Mouse (Mus musculus) ZHBTc4 (cell line): Measurements from ENCODE around the gene Nynrin.

Experiments used
- DNase-seq: peaks from one replicate; pipeline ENCODE4 v3.0.0-alpha.2; 2011; ENCODE audit warnings: low read depth, low spot score

Nynrin gene

DNA sequence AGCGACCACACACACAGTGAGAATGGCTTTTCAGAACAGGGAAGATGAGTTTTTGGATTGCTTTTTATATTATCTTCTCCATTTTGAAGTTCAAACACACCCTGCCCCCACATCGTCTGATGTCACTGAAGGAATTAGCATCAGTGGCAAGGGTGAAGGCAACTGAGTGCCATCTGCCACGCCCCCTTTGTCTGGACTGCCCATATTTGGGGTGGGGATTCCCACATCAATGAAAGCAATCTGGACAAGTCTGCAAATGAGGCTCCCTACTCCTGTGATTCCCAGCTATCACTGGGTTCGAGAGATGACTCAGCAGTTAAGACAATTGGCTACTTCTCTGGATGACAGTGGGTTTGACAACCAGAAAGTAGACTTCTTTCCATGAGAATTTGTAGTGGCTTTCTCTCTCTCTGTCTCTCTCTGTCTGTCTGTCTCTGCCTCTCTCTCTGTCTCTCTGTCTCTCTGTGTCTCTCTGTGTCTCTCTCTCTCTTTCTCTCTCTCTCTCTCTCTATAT is 12.9 kb upstream of the Nynrin start:
- DNase-seq: peak; percentile 82

DNA sequence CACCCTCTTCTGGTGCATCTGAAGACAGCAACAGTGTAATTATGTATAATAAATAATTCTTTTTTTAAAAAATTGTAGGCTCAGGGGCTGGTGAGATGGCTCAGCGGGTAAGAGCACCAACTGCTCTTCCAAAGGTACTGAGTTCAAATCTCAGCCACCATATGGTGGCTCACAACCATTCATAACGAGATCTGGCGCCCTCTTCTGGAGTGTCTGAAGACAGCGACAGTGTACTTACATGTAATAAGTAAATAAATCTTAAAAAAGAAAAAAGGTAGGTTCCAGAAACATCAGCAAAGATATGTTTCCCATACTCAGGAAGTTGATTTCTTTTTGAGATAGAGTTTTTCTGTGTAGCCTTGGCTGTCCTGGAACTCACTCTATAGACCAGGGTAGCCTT is 11.0 kb upstream of the Nynrin start:
- no peak for DNase-seq

DNA sequence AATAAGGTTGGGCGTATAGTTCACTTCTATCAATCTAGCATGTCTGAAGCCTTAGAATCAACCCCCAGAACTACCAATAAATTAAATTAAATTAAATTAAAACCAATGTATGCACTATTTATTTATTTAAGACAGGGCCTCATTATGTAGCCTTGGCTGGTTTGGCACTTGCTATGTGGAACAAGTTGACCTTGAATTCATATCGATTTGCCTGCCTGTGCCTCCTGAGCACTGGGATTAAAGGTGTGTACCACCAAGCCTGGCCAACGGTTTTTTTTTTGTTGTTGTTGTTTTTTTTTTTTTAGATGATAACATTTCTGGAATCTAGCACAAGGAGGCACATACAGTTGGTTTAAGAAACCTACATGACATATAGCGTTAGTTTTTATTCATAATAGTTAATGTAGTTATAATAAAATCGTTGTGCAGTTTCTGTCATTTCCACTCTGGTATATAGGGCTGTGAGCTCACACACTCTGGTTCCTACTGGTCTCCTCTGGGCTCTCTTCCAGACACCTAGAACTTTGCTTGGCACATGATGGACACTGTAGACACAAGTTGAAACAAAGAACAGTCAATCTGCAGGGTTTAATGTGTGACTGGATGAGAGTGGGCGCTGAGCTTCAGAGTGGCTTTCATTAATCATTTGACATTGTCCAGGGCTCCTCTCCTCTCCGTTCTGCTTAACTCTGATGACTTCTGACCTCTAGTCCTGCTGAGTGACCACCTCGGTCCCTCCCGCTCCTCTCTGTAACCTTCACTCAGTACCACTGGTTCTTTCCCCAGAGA is 8.1 kb upstream of the Nynrin start:
- DNase-seq: no peak

DNA sequence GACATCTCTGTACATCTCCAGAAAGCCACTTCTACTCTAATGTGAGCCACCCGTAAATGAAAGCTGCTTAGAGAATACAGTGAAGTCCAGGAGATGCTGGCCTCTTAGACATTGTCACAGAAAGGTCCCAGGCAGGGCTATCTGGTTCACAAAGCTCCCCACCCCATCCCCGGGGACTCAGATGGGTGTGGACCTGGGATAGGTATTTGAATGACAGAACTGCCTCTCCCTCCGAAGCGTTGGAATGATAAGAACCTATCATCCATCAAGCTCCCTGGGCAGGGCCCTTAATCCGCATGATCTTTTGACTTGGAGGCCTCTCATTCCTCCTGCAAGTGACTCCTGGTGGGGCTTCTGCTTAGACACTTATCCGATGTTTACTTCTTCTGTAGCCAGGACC is 2.9 kb upstream of the Nynrin start:
- peak; percentile 89 for DNase-seq

DNA sequence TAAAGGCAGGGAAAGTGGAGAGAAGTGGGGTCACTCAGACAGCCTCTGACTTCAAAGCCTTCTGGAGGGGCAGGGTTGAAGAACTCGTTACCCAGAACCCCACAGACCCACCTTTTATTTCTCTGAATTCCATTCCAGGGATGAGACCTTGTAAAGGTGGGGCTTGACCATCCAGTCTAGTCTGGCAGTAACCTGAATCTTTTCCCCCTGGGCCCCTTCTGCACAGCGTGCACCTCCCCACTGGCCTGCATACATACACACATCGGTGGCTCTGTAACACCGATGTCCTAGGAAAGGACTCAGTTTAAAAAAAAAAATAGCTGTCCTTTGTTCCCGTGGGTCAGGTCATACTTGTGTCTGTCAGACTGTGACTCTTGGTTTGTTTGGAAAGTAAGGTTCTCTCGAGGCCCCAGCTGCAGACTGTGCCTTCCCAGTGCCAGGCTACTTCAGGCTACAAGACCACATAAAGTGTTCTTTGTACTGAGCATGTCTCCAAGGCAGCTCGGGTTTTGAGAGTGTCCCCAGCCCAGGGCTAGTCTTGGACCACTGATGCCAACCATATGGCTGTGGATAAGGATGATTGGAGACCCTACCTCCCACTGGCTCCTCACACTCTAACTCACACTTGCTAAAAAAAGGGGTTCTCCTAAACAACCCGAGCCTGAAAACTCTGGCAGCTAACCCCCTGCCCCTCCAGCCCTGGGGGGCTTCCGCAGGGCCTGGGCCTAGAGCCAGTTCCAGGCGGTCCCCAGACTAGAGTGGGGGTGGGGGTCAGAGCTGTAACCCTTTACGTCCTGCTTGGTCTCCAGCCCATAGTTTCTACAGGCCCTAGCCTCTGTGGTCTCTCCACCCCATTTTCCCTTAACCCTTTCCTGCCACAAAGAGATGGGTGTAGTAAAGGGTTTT is 911 bp upstream of the Nynrin start:
- peak; percentile 81 for DNase-seq

DNA sequence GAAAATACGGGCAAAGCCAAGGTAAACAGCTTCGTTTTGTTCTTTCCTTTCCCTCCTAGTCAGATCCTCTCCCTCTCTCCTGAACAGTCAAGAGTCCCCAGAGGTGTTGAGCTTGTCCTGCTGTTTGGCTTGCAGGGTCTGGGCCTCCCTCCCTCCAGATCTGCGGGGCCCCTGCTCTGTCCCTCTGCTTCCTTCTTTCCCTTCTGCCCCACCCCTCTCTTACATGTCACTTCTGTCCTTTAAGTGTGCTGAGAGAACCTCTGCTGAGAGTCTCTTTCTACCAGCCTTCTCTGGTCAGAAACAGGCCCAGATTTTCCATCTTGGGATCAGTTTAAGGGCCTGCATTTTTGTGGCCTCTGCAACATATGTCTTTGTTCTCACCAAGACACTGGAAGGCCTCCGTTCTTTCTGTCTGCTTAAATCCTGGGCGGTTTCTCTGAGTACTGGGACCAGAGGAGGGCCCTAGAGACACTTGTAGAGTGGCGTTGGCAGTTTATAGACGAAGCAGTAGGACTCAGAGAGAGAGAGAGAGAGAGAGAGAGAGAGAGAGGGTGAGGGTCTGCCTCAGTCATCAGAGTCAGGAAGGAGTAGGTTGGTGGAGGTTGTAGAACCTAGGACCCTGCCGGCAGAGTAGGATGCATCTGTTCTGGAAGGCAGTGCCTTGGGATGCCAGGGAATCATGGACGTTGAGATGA is 743 bp downstream of the Nynrin start:
- DNase-seq: no peak

DNA sequence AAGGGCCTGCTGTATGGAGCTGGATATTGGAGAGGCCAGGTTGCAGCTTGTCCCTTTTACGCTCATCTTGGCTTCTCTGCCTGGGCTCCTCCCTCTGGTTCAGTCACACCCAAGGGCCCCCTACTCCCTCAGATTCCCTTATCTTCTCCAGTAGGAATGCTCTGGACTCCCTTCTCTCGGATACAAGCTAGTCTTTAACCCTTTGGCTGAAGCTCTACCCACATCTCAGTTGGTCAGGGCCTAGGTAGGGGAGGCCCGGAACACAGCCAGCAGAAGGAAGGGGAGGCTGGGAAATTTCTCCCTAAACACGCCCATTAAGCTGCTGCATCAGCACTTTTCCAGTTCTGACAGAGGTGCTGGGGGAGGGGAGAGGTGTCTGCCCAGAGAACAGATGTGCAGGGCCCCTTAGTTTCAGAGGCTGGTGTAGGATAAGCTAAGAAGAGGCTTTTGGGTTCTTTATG is 1.3 kb downstream of the Nynrin start:
- peak; percentile 73 for DNase-seq

DNA sequence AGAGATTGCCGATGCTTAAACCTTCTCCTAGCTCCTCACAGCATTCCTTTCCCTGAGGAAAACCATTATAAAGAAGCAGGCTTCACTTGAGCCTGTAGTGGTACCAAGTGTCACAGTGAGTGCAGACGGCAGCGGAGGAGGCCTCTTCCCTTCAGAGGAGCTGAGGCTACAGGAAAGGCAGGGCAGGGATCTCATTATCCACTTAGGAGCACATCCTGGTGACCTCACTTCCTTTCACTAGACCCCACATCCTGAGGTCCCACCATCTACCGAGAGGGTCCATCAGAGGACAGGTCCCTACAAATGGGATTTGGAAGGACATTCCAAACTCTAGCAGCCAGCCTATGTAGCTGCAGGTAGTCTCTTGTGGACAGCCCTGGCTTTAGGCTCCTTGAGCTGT is 3.8 kb downstream of the Nynrin start:
- DNase-seq: no peak

DNA sequence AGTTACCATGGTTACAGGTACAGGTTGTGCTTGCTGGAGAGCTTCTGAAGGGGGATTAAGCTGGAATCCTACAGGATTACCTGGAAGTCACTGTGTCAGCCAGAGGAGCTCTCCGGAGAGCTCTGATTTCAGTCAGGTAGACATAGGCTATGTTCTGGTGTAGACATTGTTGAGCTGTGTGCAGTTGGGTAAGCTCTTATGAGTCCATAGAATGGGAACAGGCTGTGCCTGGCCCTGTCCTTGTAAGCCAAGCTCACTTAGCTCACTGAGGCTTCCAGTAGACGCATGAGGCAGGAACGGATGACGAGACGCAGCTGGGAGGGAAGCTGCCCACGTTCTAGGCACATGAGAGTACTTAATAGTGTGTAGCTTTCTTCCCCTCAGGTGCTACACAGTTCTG is 8.4 kb downstream of the Nynrin start:
- no peak for DNase-seq

DNA sequence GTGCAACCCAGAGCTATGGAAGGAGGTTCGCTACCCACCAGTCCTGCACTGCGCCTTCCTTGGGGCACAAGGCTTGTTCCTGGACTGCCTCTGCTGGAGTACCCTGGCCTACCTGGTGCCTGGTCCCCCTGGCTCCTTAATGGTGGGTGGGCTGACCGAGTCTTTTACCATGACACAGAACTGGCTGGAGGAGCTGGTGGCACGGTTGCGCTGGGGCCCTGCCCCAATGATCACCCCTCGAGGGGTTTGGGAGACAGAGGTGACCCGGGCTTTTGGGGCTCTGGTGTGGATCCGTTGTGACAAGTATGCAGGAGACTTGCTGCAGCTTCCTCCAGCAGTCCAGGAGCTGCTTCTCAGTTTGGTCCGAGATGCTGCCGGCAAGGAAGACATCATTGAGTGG is 9.2 kb downstream of the Nynrin start:
- DNase-seq: no peak

DNA sequence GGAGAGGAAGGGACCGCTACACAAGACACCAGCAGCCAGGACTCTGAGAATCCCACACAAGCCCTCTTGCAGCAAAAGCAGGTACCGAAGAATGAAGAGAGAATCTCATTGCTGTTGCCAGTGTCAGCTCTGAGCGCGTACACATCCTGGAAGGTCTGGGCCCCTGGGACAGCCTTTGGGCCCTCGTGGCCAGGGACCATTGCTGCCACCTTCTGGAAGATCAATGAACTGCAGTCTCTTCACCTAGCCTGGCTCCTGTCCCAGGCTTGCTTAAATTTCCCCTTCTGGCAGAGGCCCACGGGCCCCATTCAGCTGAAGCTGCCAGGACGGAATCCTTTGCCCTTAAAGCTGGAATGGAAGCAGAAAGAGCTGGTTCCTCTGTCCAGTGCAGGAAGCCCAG is 10.0 kb downstream of the Nynrin start:
- peak; percentile 91 for DNase-seq

DNA sequence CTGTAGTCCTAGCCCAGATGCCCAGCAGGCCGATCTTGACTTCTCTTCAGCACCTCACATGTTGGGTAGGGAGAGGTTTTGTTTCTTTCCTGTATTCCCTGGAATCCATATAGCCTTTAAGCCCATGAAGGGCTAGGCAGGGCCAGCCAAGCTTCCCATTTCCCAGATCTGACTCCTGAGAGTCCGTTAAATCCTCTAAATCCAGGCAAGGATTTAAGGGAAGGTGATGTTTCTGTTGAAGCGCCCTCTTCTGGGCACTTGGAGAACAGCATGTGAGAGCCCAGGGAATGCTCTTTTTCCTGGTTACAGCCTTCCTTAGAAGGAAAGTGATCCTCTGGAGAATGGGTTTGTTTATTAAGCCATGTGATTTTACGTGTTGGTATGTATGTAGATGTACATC is 13.2 kb downstream of the Nynrin start:
- DNase-seq: peak; percentile 82

DNA sequence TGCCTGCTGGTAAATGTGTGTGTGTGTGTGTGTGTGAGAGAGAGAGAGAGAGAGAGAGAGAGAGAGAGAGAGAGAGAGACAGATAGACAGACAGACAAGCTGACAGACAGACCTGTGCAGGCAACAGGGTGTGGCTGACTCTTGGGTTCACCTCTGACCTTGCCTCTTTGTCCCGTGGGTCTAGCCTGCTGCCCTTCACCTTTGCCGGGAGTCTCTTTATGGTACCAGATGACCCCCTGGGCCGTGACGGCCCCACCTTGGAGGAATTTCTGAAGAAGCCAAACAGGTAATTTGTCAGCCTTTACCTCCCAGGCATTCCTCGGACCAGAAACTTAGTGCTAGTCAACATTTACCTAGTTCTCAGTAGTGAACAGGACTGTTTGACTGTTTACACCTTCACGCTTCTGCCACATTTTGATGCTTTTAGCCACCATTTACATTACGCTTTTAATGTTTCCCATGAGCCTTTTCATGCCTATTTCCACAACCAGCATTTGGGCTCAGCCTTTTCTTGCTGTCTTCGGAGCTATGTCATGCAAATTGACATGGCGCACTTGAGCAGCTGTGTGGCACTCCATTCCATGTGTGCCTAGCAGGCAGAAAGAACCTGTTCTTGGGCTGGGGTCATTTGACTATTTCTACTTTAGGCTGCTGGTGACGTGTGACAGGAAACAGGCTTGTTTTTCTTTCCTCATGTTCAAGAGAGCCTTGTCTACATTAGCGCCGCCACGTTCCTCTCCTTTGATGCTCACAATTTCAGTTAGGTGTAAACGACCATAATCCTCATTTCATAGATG is 14.6 kb downstream of the Nynrin start:
- peak; percentile 80 for DNase-seq

DNA sequence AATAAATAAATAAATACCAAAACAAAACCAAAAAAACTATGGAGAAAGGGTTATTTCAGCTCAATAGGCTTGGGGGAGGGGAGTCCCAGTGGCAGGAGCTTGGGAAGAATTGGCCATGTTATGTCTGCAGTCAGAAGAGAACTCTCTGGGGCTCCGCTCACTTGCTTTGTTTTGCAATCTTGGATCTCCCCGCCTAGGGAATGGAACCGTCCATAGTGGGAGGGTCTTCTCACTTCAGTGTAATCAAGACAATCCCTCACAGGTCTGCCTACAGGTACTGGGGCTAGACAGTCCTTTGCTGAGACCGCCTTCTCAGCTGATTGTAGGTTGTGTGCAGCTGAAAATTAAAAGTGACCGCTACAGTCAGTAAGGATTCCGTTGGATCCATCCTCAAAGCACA is 15.7 kb downstream of the Nynrin start:
- peak; percentile 61 for DNase-seq

DNA sequence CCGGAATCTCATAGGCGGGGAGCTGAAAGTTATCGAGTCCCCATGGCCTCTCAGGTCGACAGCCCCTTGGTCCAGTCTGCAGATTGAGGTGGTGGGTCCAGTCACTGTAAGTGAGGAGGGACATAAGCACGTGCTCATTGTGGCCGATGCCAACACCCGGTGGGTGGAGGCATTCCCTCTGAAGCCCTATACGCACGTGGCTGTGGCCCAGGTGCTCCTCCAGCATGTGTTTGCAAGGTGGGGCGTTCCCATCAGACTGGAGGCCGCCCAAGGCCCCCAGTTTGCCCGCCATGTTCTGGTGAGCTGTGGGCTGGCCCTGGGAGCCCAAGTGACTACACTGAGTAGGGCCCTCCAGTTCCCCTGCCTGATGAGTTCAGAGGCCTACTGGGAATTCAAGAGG is 18.2 kb downstream of the Nynrin start:
- DNase-seq: no peak

DNA sequence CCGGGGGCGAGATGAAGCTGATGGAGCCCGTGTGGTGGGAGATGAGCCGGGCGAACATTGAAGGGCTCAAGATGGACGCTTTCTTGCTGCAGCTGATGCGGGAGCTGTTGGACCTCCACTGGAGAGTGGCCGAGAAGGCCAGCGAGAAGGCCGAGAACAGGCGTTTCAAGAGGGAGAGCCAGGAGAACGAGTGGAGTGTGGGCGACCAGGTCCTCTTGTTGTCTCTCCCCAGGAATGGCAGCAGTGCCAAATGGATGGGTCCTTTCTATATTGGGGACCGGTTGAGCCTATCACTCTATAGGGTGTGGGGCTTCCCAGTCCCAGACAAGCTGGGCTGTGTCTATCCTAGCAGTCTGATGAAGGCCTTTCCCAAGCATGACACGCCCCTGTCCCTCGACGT is 18.7 kb downstream of the Nynrin start:
- no peak for DNase-seq

DNA sequence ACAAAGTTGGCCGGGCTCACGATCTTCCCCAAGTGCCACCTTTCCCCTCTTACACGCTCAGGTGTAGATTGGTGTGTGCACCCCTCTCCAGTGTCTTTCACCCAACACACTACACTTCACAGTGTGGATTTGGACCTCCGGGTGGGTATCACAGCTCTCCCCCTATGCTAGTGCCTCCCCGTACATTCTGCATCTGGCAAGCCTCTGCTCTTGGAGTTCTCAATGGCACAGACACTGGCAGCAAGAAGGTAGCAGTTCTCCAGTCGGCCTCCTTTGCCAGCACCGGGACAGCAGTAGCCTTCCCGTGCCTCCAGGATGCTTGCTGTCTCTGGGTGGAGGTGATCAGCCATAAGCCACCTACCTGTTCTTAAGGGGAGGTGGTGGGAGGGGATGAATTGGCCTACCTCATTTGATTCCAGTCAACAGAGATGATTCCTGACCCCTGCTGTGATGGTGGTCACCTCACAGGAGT is 19.5 kb downstream of the Nynrin start:
- no peak for DNase-seq

DNA sequence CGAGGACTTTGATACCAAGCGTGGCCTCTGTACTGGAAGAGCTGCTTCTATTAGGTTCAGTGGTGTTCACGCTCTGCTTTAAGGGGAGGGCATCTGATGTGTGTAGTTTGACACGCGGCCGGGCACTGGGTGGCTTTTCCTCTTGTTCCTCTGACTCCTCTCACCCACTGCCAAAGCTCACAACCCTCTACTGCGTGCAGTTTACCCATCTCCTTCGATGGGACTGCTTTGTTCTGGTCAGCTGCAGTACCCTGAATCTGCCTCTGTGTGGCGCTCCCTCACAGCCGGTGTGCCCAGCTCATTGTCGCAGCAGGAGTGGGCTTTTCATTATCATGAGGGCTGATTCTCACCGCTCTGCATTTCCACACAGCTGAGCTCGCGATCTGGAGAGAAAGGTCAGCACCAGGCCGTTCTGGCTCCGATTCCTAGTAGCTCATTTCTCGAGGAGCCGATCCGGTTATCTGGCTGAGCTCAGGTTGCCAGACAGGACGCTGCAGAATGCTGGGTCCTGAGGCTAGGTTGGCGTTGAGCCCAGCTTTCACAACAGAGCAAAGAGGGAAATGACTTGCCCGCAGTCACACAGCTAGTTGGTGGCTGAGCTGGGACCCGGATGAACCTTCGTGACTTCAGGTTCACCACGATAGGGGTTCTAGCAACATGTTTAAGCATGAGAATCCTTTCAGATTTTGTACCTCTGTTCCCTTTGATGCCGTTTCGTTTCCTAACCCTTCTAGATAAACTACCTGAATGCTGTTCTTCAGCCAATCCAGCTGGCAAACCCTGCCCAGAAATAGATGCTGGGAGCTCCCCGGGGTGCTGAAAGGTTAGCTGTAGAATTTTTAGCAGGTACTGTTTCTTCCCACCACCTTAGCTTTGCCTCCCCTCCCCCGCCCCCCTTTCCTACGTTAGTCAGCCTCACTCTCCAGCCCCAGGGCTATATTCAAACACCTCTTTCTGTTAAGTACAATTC is 20.2 kb downstream of the Nynrin start:
- DNase-seq: peak; percentile 85

DNA sequence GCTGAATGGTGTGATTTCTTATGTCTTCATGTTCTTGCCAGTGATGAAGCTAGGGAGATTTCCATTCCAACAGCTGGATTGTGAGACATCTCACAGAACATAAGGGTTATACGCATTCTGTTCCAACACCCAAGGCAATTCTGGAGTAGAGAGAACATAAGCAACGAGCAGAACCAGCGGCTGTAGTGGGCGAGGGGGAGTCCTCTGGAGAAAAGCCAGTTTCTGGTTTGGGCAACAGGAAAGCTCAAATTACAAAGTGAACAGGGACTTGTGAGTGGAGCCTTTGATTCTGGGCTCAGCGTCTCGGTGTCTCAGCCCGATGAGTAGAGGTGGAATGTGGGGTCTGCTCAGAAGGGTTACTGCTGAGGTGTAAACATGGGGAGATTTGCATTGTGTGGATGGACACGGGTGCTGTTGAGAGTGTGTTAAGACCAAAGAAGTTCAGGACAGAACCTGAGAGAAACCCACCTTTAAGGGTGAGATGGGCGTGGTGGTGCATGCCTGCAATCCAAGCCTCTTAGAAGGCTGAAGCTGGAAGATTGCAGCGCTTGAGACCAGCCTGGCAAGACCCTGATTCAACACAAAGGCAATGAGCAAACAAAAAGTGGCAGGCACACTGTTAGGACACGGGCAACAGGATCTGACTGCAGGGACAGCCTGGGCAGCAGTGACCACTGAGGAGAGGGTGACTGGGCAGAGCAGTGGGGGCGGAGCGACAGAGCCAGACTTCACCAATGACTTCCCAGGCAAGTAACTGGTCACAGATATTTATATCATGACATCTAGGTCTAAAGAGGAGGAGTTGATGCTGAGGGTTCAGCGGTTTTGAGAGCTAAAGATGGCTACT is 23.9 kb downstream of the Nynrin start:
- no peak for DNase-seq
